Mouse (Mus musculus) hindbrain, embryonic 15.5 days (tissue): ENCODE measurements around the gene Cers6. TPM values are rescaled to one million over a fixed set of nuclear protein-coding genes. Genes with fewer than 3 reads are reported as not detected.

Source experiments
- ATAC-seq: fragments of 200-750 bp; cut with Nextera tagmentation; 2 replicates; pipeline ENCODE4 v1.8.0; 2017; ENCODE audit warnings: low read depth, moderate number of reproducible peaks, moderate TSS enrichment; ENCODE audit not compliant: low FRiP score
- H3K27ac ChIP-seq: fragments of 300-500 bp; sonication (generic); replicated peaks from 2 replicates; pipeline ENCODE4 v1.5.1; 2015; ENCODE audit warnings: mild to moderate bottlenecking, inconsistent platforms
- H3K27me3 ChIP-seq: fragments of 300-500 bp; sonication (generic); 2 replicates; pipeline ENCODE4 v1.6.1; 2015; ENCODE audit warnings: control low read depth, inconsistent platforms
- H3K36me3 ChIP-seq: fragments of 300-500 bp; sonication (generic); 2 replicates; pipeline ENCODE4 v1.6.1; 2015; ENCODE audit warnings: control low read depth, inconsistent platforms
- H3K4me1 ChIP-seq: fragments of 300-500 bp; sonication (generic); replicated peaks from 2 replicates; pipeline ENCODE4 v1.6.1; 2015; ENCODE audit warnings: control low read depth, inconsistent platforms
- H3K4me2 ChIP-seq: fragments of 300-500 bp; sonication (generic); 2 replicates; pipeline ENCODE4 v1.6.1; 2015; ENCODE audit warnings: moderate library complexity, mild to moderate bottlenecking, inconsistent platforms
- H3K4me3 ChIP-seq: fragments of 300-500 bp; sonication (generic); 2 replicates; pipeline ENCODE4 v1.5.1; 2015; ENCODE audit warnings: mild to moderate bottlenecking, inconsistent platforms
- H3K9ac ChIP-seq: fragments of 300-500 bp; sonication (generic); 2 replicates; pipeline ENCODE4 v1.6.1; 2015; ENCODE audit warnings: inconsistent platforms
- H3K9me3 ChIP-seq: fragments of 300-500 bp; sonication (generic); 2 replicates; pipeline ENCODE4 v1.6.1; 2016; ENCODE audit warnings: control low read depth, inconsistent platforms
- WGBS: fragments of 180-500 bp; shearing (Covaris S2); methylation state at CpG from one replicate; pipeline ENCODE4 v1.1.7; 2015; 5-methylcytosine and 5-hydroxymethylcytosine counted together
- polyA plus RNA-seq: library from polyadenylated mRNA; unstranded; fragments of >200 nt; fragmentation: Nextera tagmentation; extraction: Ambion mirVana; gene quantifications from 2 replicates; pipeline ENCODE4 v1.2.1, GENCODE M21; 2015

Cers6 gene
- polyA plus RNA-seq: 53.1 and 54.9 TPM in 2 replicates

DNA sequence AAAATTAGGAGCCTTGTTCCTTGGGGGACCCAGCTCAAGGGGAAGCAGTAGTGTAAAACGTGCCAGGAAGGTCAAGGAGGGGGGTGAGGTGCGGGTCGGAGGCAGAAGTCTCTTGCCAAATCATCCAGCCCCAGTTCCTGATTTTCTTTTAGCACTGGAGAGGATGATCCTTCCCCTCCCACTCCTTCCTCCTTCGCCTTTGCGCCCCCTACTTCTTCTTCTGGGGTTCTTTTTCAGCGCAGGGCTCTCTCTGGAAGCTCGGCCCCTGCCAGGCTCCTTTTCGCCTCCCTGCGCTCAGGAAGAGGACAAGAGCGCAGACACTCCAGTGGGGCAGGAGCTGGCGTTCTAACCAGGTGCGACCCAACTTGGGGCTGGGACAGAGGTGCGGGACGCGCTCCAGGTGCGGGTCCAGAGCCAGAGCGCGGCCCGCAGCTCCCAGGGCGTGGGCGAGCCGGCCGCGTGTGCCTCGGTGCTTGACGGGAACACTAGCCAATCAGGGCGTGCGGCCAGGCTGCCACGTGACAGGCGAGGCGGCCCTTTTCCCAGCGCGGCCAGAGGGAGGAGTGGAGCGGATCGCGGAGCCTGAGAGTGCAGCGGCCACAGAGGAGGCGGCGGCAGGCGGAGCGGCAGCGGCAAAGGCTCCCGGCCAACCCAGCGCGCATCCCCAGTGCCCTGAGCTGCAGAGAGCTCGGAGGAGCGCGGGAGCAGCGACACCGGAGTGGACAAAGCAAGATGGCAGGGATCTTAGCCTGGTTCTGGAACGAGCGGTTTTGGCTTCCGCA, at the start of gene Cers6:
Cers6 (plus strand) TSS at position 538 of the 782 bp plus-strand sequence.
- peak within 1 kb of the TSS; percentile 94 for H3K9ac ChIP-seq
- H3K9me3 ChIP-seq: no peaks in the 10 kb centered on the region
- peak; percentile 97 for ATAC-seq
- peaks cover 26% of the 10 kb centered on the region for H3K4me1 ChIP-seq
- peak within 1 kb of the TSS; percentile 71 for H3K4me3 ChIP-seq
- H3K36me3 ChIP-seq: no peaks in the 10 kb centered on the region
- no peaks in the 10 kb centered on the region for H3K27me3 ChIP-seq
- H3K27ac ChIP-seq: peak within 1 kb of the TSS; percentile 91
- peak within 1 kb of the TSS; percentile 84 for H3K4me2 ChIP-seq
- WGBS: under 1% methylated on average over 51 of the region's 53 CpGs

DNA sequence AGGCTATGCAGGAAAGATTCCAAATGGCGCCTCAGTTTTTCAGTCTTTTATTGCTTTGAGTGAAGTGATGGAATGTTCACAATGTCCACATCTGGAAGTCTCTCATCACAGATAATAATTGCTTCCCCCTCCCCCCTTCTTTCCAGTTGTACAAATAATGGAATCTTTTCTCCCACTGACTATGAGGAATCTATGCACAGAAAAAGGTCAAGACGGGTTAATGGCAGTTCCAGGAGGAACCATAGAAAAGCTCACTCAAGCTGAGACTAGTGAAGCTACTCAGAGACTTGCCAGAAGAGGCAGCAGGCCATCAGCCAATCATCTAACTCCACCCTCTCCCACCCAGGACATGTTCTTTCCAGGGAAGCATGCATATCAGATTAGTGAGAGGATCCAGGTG, 46.8 kb upstream of the Cers6 start:
- Histone ChIP-seq H3K36me3 (no peaks in the 10 kb centered on the region), H3K9me3 (no peaks in the 10 kb centered on the region)

DNA sequence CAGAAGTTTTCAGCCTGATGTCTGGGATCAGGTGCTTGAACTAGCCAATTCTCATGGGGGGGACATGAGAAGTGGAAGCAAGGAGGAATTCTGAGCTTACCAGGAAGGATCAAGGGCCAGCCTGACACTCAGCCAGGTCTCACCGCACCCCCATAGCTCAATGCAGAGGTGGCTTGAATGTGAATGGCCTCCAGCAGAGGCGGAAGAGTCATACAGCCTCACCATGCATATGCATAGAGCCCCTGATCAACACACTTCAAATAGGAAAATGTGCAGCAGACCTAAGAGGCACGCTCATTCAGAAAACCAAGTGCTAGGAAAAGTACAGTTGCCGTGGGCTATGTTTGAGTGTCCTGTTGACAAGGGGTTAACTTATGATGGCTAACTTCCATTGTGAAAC, 42.2 kb upstream of the Cers6 start:
- H3K36me3 ChIP-seq: no peaks in the 10 kb centered on the region
- H3K9ac ChIP-seq: no peak overlapping the region
- H3K27ac ChIP-seq: no peak overlapping the region
- no peaks in the 10 kb centered on the region for H3K27me3 ChIP-seq
- ATAC-seq: no peak
- no peaks in the 10 kb centered on the region for H3K9me3 ChIP-seq
- H3K4me2 ChIP-seq: no peak overlapping the region
- WGBS: 75% methylated on average over 4 of the region's 4 CpGs
- no peak overlapping the region for H3K4me3 ChIP-seq
- H3K4me1 ChIP-seq: no peaks in the 10 kb centered on the region

More for the DNA sequence above, 46.8 kb upstream of the Cers6 start:
- Histone ChIP-seq H3K4me1 (no peaks in the 10 kb centered on the region), H3K9ac (no peak overlapping the region), H3K4me2 (no peak overlapping the region), H3K27me3 (no peaks in the 10 kb centered on the region), H3K27ac (no peak overlapping the region), H3K4me3 (no peak overlapping the region)
- 42% methylated on average over 2 of the region's 2 CpGs for WGBS
- no peak for ATAC-seq

DNA sequence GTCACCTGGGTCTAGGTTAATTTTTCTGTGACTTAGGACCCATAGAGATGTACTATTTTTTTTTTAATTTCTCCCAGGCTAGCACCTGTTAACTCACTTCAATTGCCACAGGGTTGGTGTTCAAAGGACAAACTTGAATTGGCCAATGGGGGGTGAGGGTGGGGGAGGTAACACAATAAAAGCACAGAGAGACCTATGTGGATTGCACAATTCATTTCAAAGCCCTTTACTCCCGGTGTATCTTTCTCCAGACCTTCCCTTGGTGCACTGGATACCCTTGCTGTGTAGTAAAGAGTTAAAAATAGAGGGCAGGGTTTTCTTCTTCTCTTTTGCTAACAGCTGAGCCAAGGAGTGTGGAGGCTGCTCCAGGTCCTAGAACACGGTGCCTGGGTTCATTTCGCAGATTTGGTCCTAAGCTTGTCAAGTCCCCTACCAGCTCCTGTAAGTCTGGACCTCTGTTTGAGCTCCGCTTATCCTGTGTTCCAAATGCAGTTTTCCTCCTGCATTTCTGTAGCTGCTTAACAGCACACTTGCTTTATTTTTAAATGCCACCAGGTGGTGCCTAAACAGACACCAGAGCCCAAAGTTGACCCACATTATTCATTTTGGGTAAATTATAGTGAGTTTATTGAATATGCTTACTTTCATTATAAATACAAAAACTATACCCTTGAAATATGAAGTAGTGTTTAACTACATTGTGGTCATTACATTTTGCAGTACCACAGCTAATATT, 38.9 kb upstream of the Cers6 start:
- Histone ChIP-seq H3K9me3 (no peaks in the 10 kb centered on the region), H3K4me1 (no peaks in the 10 kb centered on the region), H3K4me3 (no peak overlapping the region), H3K36me3 (no peaks in the 10 kb centered on the region), H3K9ac (no peak overlapping the region), H3K4me2 (no peak overlapping the region), H3K27ac (no peak overlapping the region), H3K27me3 (no peaks in the 10 kb centered on the region)
- ATAC-seq: no peak
- 65% methylated on average over 4 of the region's 4 CpGs for WGBS

DNA sequence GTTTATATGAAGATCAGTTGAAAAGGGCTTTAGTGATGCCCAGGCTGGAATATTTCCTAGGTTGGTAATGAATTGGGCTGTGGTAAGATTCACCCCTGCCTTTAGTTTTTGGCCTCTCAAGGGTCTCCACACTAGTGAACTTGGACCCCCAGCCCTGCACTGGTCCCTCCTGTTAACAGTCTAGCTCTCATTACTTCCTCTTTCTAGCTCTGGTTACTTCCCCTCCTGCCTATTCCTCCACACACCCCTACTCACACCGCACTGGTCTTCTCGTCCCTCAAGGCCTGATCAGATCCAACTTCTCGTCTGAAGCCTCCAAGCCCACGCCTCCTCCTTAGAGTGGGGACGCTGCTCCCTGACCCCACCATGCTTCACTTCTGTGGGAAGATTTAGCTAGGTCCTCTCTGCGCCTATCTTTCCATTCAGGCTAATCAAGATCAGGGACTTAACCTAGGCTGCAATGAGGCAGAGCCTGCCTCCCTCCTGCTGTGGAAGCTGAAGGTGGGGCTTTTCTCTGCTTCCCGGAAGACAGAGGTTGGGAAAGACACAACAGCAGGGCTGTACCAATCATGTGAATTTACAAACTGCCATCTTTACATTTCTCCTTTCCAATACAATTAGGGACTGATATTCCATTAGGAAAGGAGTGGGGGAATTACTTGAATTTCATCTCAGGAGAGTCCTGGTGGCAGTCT, 35.8 kb upstream of the Cers6 start:
- Histone ChIP-seq H3K27me3 (no peaks in the 10 kb centered on the region), H3K9ac (no peak overlapping the region), H3K4me2 (no peak overlapping the region), H3K36me3 (no peaks in the 10 kb centered on the region), H3K9me3 (no peaks in the 10 kb centered on the region), H3K4me1 (no peaks in the 10 kb centered on the region), H3K27ac (no peak overlapping the region), H3K4me3 (no peak overlapping the region)
- 69% methylated on average over 7 of the region's 7 CpGs for WGBS
- no peak for ATAC-seq

DNA sequence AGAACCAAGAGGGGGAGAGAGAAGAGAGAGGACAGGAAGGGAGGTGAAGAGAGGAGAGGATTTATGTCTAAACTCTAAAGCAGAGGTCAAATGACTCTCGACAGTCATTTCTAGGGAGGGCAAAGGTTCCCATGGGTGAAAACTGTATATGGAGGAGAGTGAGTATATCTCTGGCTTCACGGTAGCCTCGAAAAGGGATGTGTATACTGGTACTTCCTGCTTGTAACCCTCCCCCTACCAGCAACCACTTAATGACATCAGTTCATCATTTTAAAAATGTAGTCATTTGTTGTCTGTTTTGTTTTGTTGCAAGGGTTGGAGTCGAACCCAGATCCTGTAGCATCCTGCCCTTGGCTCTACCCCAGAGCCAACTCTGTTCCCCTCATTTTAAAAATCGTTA, 17.9 kb upstream of the Cers6 start:
- Histone ChIP-seq H3K4me2 (no peak overlapping the region), H3K4me1 (no peaks in the 10 kb centered on the region), H3K27me3 (no peaks in the 10 kb centered on the region), H3K4me3 (no peak overlapping the region), H3K27ac (no peak overlapping the region), H3K9ac (no peak overlapping the region), H3K9me3 (no peaks in the 10 kb centered on the region), H3K36me3 (no peaks in the 10 kb centered on the region)
- no peak for ATAC-seq
- WGBS: 92% methylated on average over 5 of the region's 5 CpGs

DNA sequence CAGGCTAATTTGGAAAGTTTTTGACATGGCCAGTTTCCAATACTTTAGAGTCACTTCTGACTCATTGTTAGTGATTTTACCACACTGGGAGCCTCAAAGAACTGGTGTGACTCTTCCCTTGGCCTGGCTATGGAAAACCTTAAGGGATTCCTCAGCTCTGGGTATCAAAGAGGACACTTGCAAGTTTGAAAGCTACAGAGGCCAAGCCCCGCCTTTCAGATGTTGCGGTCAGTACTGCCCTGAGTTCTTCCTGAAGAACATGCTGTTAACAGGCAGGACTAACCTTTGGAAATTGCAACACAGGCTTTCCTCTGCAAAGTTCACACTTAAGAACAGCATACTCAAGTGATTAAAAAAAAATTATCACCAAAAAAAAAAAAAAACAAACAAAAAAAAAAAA, 16.7 kb upstream of the Cers6 start:
- H3K4me2 ChIP-seq: no peak overlapping the region
- H3K27ac ChIP-seq: no peak overlapping the region
- H3K4me1 ChIP-seq: no peaks in the 10 kb centered on the region
- H3K36me3 ChIP-seq: no peaks in the 10 kb centered on the region
- ATAC-seq: no peak
- WGBS: 94% methylated on average over 2 of the region's 2 CpGs
- H3K4me3 ChIP-seq: no peak overlapping the region
- no peaks in the 10 kb centered on the region for H3K9me3 ChIP-seq
- H3K9ac ChIP-seq: no peak overlapping the region
- H3K27me3 ChIP-seq: no peaks in the 10 kb centered on the region

DNA sequence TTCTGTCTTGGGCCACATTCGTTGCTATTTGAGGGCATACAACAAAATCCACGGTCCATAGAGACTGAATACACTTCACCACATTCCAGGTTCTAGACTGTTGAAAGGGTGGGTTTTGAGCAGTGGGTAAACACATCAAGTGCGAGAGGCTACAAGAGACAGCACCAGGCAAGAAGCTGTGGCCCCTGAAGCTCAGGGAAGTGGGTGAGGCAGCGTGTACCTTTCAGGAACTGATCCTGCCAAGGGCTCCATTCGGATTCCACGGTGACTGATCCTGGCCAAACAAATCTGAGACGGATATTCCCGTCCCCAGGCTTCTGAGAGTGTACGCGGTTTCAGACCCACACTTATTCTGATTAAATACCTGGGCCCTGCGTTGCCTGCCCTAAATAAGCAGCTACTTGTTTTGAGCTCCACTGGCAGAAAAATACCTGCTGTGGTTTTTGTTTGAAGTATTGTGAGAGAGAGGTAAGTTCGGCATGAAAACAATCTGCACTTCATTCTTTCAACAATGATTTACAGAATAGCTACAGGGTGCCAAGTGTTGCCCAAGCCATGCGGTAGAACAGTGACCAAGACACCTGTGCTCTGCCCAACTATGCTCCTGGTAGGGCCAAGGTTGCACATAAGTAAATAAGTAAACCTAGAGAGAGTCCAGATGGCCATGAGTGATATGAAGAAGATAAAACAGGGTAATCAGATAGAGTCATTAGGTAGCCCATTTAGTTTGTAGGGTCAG, 16.1 kb upstream of the Cers6 start:
- Histone ChIP-seq H3K9me3 (no peaks in the 10 kb centered on the region), H3K36me3 (no peaks in the 10 kb centered on the region), H3K27me3 (no peaks in the 10 kb centered on the region), H3K9ac (no peak overlapping the region), H3K4me3 (no peak overlapping the region), H3K4me1 (no peaks in the 10 kb centered on the region), H3K4me2 (no peak overlapping the region), H3K27ac (no peak overlapping the region)
- 87% methylated on average over 13 of the region's 13 CpGs for WGBS
- ATAC-seq: no peak

DNA sequence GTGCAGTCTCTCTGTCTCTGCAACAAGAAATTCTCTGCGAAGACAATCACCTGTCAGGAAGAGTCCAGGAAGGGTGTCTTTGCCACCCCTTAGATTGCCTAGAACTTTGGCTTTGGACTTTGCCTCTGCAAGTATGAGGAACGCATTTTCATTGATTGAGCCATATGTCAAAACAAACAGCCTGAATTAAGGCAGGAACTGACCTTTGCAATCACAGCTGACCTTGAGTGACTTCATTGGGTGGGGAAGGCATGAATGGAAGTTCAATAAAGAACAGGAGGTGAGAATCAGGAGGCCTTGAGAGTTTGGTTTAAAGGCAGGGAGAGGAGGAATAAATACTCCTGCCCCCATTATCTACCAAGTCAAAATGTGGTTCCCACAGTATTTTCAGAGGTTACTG, 850 bp upstream of the Cers6 start:
- peak overlapping the region; percentile 71 for H3K4me3 ChIP-seq
- peak overlapping the region; percentile 84 for H3K4me2 ChIP-seq
- peak overlapping the region; percentile 94; the same call in 1 of the 2 replicates for H3K9ac ChIP-seq
- 63% methylated on average over 2 of the region's 2 CpGs for WGBS
- H3K27ac ChIP-seq: peak overlapping the region; percentile 91; the same call in 1 of the 2 replicates
- no peaks in the 10 kb centered on the region for H3K27me3 ChIP-seq
- no peak for ATAC-seq
- H3K36me3 ChIP-seq: no peaks in the 10 kb centered on the region
- H3K4me1 ChIP-seq: peaks cover 22% of the 10 kb centered on the region
- H3K9me3 ChIP-seq: no peaks in the 10 kb centered on the region

DNA sequence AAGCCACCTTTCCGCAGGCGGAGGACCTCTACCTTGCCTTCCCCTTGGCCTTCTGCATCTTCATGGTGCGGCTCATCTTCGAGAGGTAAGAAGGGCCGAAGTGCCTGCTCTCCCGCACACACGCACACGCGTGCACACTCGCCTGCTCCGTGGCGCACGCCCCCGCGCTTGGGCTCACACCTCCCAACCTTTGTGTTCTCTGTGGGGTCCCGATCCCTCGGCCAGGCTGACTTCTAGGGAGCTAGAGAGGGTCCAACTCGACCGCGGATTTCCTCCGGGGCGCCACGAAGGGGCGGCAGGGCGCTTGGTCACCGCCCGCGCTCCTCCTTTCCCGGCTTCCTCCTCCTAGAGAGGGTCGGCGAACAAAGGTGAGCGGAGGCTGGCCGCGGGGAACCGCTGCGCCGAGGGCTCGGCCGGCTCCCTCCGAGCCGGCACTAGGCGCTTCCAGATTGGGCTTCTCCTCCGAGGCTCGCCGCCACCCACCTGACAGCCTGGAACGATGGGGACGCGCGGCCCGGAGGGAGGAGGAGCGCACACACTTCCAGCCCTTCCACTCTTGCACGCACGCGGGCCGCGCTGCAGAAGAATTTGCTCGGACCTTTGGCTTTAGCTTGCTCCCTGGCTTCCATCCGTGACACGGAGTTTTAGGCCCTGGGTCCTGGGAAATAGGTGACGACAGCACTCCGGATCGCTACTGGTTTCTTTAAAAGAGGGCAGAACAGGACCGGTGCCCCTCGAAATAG, 651 bp downstream of the Cers6 start:
- Histone ChIP-seq H3K4me2 (peak overlapping the region; percentile 84), H3K27ac (peak overlapping the region; percentile 91), H3K9ac (peak overlapping the region; percentile 94), H3K4me3 (peak overlapping the region; percentile 71), H3K4me1 (peaks cover 28% of the 10 kb centered on the region), H3K27me3 (no peaks in the 10 kb centered on the region), H3K9me3 (no peaks in the 10 kb centered on the region), H3K36me3 (no peaks in the 10 kb centered on the region)
- WGBS: under 1% methylated on average over 58 of the region's 64 CpGs
- peak; percentile 71 for ATAC-seq
